Mouse (Mus musculus) cerebellum, adult (tissue): ENCODE measurements at regions not wholly inside any gene's neighbourhood (a gene's known extent, or its start where the extent isn't known, plus 50 kb on each side); places are given as distances from the start of the nearest gene placed in this dataset.

Experiments
- ATAC-seq: cut with Nextera tagmentation; 2 replicates; pipeline ENCODE4 v1.9.2; 2017; ENCODE audit warnings: mild to moderate bottlenecking, moderate library complexity, mixed read lengths; ENCODE audit not compliant: insufficient number of reproducible peaks, low FRiP score, low TSS enrichment

GRCm38 (mm10) chr2:109562996-109563395, 111.5 kb upstream of the Bdnf start:
- ATAC-seq: no peak

GRCm38 (mm10) chr2:109576946-109577345, 97.6 kb upstream of the Bdnf start:
- ATAC-seq: no peak

- 0 out of 2 replicates have a peak, but pooled peaks have one; percentile 20 for ATAC-seq
Measured at GRCm38 (mm10) chr2:109578870-109579310, 95.6 kb upstream of the Bdnf start.

GRCm38 (mm10) chr2:109618341-109619058, 56.0 kb upstream of the Bdnf start:
- ATAC-seq: no peak

- no peak for ATAC-seq
Measured at GRCm38 (mm10) chr2:109619676-109620075, 54.8 kb upstream of the Bdnf start.

GRCm38 (mm10) chr2:109621595-109621994, 52.9 kb upstream of the Bdnf start:
- ATAC-seq: no peak
